Mouse (Mus musculus): ENCODE data around the gene Rplp0. TPM values are rescaled to one million over a fixed set of nuclear protein-coding genes. Genes with fewer than 3 reads are reported as not detected.

Rplp0 gene
- polyA plus RNA-seq, 2 experiments: 2,068 to 3,411 TPM

DNA sequence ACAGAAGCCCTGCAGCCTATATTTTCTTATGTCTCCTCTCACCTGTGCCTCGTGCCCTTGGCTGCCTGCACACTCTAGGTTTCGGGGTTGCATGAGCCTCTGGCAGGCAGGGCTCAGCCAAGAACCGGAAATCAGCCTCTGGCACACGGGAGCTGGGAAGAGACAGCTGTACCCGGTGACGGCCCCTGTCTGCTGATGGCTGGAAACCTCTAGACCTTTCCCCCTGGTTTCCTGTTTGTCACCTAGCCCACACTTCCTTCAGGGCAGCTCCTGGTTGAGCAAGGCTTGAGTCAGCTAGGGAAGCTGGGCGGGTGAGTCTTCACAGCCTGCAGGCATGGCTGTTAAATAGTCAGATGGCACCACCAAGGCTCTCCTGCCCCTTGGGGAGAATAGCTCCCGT lies 24.4 kb upstream of the Rplp0 start:
- no peak for TF ChIP-seq POLR2A (IDR thresholded peaks at IDR 0.05; ENCODE audit: borderline replicate concordance, extremely low read depth, insufficient read depth, insufficient read length)
- DNase-seq (ENCODE audit: low spot score) (no peak), ATAC-seq (ENCODE audit: low FRiP score, low read depth) (no peak)
- WGBS: 20% methylated on average over 8 of the region's 8 CpGs
- H3K27me3 ChIP-seq (ENCODE audit: control insufficient read depth, insufficient read depth, low read length): no peaks in the 10 kb centered on the region
- no peaks in the 10 kb centered on the region for H3K9me3 ChIP-seq (ENCODE audit: control insufficient read depth, low read length)
- peak overlapping the region; percentile 25; the same call in 1 of the 2 replicates for H3K4me2 ChIP-seq (replicated peaks; ENCODE audit: low read depth, low read length, severe bottlenecking)
- H3K9ac ChIP-seq (ENCODE audit: low read depth, low read length, severe bottlenecking): peak overlapping the region; percentile 41
- 0 out of 2 replicates have a peak, but pooled peaks cover 7% of the 10 kb centered on the region for H3K36me3 ChIP-seq (ENCODE audit: control insufficient read depth, insufficient read depth, low read length)
- H3K4me3 ChIP-seq (replicated peaks; ENCODE audit: low read length): no peak overlapping the region
- H3K4me1 ChIP-seq (ENCODE audit: control insufficient read depth, insufficient read depth, low read length): peaks cover 73% of the 10 kb centered on the region
- peak overlapping the region; percentile 26; the same call in 1 of the 2 replicates for H3K27ac ChIP-seq (replicated peaks; ENCODE audit: low read depth, low read length)

DNA sequence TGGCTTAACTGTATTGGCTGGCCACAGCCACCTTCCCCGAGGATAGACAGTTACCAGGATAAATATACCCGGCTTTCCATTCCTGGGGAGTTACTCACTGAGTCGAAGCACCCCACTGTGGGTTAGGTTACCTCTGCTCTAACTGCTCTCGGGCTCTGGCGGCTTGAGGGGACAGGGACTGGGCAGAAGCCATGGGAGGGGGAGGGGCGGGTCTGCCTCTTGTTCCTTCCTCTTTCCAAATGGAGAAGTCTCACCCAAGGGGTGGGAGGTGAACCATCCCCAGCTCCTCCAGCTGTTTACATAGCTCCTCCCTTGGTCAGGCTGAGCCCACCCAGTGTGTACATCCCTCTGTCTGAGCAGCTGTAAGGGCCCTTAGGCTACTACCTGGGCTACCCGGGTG lies 23.6 kb upstream of the Rplp0 start:
- H3K4me1 ChIP-seq (ENCODE audit: control insufficient read depth, insufficient read depth, low read length): peaks cover 65% of the 10 kb centered on the region
- H3K36me3 ChIP-seq (ENCODE audit: control insufficient read depth, insufficient read depth, low read length): 0 out of 2 replicates have a peak, but pooled peaks cover 9% of the 10 kb centered on the region
- H3K9ac ChIP-seq (ENCODE audit: low read depth, low read length, severe bottlenecking): no peak overlapping the region
- no peaks in the 10 kb centered on the region for H3K27me3 ChIP-seq (ENCODE audit: control insufficient read depth, insufficient read depth, low read length)
- WGBS: 31% methylated on average over 7 of the region's 7 CpGs
- ATAC-seq (ENCODE audit: low FRiP score, low read depth): no peak
- no peak overlapping the region for H3K27ac ChIP-seq (replicated peaks; ENCODE audit: low read depth, low read length)
- no peak overlapping the region for H3K4me3 ChIP-seq (replicated peaks; ENCODE audit: low read length)
- no peak overlapping the region for H3K4me2 ChIP-seq (replicated peaks; ENCODE audit: low read depth, low read length, severe bottlenecking)
- H3K9me3 ChIP-seq (ENCODE audit: control insufficient read depth, low read length): no peaks in the 10 kb centered on the region
- no peak for DNase-seq (ENCODE audit: low spot score)
- no peak for TF ChIP-seq POLR2A (IDR thresholded peaks at IDR 0.05; ENCODE audit: borderline replicate concordance, extremely low read depth, insufficient read depth, insufficient read length)

DNA sequence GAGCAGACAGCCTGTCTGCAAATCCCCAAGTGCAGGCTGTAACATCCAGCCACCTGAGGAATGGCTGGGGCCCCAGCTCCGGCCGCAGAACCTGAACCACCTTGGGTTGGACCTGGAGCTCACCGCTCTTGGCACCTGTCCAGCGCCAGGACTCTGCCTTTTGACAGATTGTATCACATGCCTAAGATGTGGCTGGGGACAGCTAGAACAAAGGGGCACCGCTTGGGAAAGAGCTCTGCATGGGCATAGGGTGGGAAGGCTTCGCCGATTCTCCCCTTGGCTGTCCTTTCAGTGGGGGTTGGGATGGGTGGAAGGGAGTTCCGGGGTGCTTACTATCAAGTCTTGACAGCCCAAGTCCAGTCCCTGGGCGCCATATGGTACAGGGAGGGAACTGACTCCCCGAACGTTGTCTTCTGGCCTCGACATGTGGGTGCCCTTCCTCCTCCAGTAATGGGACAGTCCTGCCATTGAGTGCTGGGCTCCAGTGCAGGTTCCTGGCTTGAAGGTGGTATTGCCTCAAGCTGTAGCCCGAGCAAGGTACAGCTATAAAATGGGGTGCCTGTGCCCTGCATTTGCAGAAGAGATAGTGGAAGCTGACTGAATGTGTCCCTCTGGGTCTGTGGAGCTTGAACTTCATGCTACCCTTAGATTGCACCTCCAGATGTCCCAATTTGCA lies 21.1 kb upstream of the Rplp0 start:
- WGBS: 62% methylated on average over 13 of the region's 13 CpGs
- Histone ChIP-seq H3K27me3 (ENCODE audit: control insufficient read depth, insufficient read depth, low read length) (no peaks in the 10 kb centered on the region), H3K9ac (ENCODE audit: low read depth, low read length, severe bottlenecking) (0 out of 2 replicates have a peak overlapping the region, but pooled peaks have one; percentile 3), H3K9me3 (ENCODE audit: control insufficient read depth, low read length) (no peaks in the 10 kb centered on the region), H3K4me3 (replicated peaks; ENCODE audit: low read length) (no peak overlapping the region), H3K27ac (replicated peaks; ENCODE audit: low read depth, low read length) (0 out of 2 replicates have a peak overlapping the region, but pooled peaks have one; percentile 39), H3K36me3 (ENCODE audit: control insufficient read depth, insufficient read depth, low read length) (0 out of 2 replicates have a peak, but pooled peaks cover 4% of the 10 kb centered on the region), H3K4me2 (replicated peaks; ENCODE audit: low read depth, low read length, severe bottlenecking) (no peak overlapping the region), H3K4me1 (ENCODE audit: control insufficient read depth, insufficient read depth, low read length) (peaks cover 50% of the 10 kb centered on the region)
- no peak for ATAC-seq (ENCODE audit: low FRiP score, low read depth)
- TF ChIP-seq POLR2A (IDR thresholded peaks at IDR 0.05; ENCODE audit: borderline replicate concordance, extremely low read depth, insufficient read depth, insufficient read length): no peak
- DNase-seq (ENCODE audit: low spot score): no peak

DNA sequence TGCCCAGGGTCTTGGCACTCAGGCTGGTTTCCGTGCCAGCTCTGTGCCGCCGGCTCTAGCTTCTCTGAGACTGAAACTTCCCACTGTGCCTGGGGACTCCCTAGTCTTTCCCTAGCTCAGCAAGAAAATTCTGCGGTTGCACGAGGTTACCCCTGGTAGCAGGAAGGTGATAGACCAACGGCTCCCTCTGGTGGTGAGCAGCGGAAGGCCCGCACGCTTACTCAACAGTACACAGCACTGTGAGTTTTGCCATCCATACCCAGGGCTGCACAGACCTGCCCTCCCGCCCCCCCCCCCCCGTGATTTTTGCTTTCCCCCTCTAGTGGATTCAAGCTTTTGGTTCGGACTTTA lies 20.6 kb upstream of the Rplp0 start:
- DNase-seq (ENCODE audit: low spot score) (peak; percentile 96), ATAC-seq (ENCODE audit: low FRiP score, low read depth) (peak; percentile 88)
- Histone ChIP-seq H3K4me3 (replicated peaks; ENCODE audit: low read length) (no peak overlapping the region), H3K36me3 (ENCODE audit: control insufficient read depth, insufficient read depth, low read length) (0 out of 2 replicates have a peak, but pooled peaks cover 3% of the 10 kb centered on the region), H3K9me3 (ENCODE audit: control insufficient read depth, low read length) (no peaks in the 10 kb centered on the region), H3K4me2 (replicated peaks; ENCODE audit: low read depth, low read length, severe bottlenecking) (no peak overlapping the region), H3K27ac (replicated peaks; ENCODE audit: low read depth, low read length) (0 out of 2 replicates have a peak overlapping the region, but pooled peaks have one; percentile 39), H3K9ac (ENCODE audit: low read depth, low read length, severe bottlenecking) (no peak overlapping the region), H3K4me1 (ENCODE audit: control insufficient read depth, insufficient read depth, low read length) (peaks cover 50% of the 10 kb centered on the region), H3K27me3 (ENCODE audit: control insufficient read depth, insufficient read depth, low read length) (no peaks in the 10 kb centered on the region)
- 2% methylated on average over 12 of the region's 12 CpGs for WGBS
- no peak for TF ChIP-seq POLR2A (IDR thresholded peaks at IDR 0.05; ENCODE audit: borderline replicate concordance, extremely low read depth, insufficient read depth, insufficient read length)

DNA sequence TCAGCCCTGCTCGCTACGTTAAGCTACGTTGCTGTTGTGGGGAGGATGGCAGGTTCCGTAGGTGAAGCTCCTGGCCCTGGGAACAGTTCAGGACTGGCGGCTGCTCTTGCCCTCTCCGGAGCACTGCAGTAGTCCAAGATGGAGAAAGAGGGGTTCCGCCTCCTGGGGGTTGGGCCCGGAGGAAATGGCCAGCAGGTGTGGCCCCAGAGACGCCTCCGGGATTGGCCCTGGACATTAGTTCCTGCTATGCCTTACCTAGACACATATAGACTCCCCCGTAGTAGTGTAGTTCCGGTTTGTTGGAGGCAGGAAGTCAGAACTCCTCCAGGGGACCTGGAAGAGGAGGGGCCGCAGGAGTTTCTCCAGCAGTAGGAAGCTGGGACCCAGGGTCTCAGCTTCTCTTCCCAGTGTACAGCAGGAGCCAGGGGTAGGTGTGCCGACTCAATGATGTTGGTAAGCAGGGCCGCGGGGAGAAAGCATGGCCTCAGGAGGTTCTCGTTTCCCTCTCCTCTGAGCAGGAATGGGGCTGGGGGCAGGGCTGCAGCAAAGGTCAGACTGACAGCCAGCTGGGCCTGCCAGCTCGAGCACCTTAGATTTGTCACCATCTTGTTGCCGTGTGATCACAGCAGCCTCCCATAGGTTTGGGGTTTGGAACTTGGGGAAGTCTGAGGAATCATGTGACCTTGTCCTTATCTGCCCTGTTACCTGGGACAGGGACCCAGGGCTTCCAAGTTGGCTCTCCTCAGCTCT lies 16.5 kb upstream of the Rplp0 start:
- Histone ChIP-seq H3K27me3 (ENCODE audit: control insufficient read depth, insufficient read depth, low read length) (no peaks in the 10 kb centered on the region), H3K36me3 (ENCODE audit: control insufficient read depth, insufficient read depth, low read length) (peaks cover 38% of the 10 kb centered on the region), H3K9ac (ENCODE audit: low read depth, low read length, severe bottlenecking) (no peak overlapping the region), H3K4me3 (replicated peaks; ENCODE audit: low read length) (no peak overlapping the region), H3K4me1 (ENCODE audit: control insufficient read depth, insufficient read depth, low read length) (peaks cover 35% of the 10 kb centered on the region), H3K4me2 (replicated peaks; ENCODE audit: low read depth, low read length, severe bottlenecking) (0 out of 2 replicates have a peak overlapping the region, but pooled peaks have one; percentile 5), H3K27ac (replicated peaks; ENCODE audit: low read depth, low read length) (peak overlapping the region; percentile 61), H3K9me3 (ENCODE audit: control insufficient read depth, low read length) (no peaks in the 10 kb centered on the region)
- WGBS: 48% methylated on average over 19 of the region's 19 CpGs
- ATAC-seq (ENCODE audit: low FRiP score, low read depth): no peak
- no peak for DNase-seq (ENCODE audit: low spot score)
- no peak for TF ChIP-seq POLR2A (IDR thresholded peaks at IDR 0.05; ENCODE audit: borderline replicate concordance, extremely low read depth, insufficient read depth, insufficient read length)

Data from limb, embryonic 14.5 days (tissue).